Mouse (Mus musculus): ENCODE results near the gene Klhl35.
"Not testable (repeated sequence)": the region's sequence is repeated elsewhere in the genome, so short reads cannot be mapped to it uniquely, and the experiment has no call there.

Klhl35 gene

DNA sequence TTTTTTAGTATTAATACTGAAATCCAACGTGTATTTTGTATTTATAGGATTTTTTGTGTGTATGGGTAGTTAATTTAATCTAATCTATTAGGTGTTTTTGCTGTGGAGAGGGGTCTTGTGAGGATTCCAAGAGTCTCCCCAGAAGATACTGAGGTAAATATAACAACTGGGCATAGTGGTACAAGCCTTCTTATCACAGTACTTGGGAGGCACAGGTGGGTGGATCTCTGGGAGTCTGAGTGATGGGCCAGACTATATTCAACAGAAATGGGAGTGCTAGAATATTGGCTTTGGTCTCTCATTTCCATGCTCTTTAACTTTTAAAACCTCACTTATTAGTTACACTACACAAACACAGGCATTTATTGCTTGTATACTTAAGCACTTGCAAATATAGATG, 35.3 kb downstream of the Klhl35 start:
- no peak for DNase-seq

DNA sequence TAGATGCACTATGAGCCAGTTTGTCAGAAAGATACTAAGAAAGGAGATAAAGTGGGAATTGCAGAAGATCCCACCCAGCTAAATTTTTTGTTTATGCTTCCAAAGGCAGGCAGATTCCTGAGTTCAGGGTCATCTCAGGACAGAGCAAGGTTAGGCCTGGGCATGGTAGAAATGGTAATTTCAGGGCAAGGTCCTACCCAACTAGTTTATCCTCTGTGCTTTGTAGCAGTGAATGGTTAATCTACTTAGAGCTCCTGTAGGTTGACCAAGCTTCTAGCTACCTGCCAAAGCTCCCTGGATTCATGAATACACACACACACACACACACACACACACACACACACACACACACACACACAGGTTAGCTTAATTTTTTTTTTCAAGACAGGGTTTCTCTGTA, 38.8 kb downstream of the Klhl35 start:
- DNase-seq = no peak

- DNase-seq = not testable (repeated sequence)
Measured at GRCm38 (mm10) chr7:99508187-99508586, 42.4 kb downstream of the Klhl35 start.

DNA sequence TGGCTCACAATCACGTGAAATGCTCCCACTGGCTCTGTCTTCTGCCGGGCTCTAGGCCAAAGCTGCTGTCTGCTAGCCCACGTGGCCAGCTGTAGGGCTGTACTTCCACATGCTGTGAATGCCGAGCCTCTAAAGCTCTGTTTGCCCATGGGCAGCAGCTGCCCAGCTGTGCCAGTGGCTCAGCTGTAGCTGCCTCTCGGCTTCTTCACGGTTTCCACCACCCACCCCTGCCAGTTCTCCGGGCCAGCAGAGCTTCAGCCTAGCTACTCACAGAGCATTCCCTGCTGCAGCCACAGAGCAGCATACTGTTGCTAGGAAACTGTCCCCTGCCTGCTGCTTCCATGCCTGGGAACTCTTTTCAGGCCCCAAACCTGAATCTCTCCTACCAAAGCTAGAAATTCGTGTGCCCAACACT, 44.3 kb downstream of the Klhl35 start:
- peak; percentile 65 for DNase-seq

DNA sequence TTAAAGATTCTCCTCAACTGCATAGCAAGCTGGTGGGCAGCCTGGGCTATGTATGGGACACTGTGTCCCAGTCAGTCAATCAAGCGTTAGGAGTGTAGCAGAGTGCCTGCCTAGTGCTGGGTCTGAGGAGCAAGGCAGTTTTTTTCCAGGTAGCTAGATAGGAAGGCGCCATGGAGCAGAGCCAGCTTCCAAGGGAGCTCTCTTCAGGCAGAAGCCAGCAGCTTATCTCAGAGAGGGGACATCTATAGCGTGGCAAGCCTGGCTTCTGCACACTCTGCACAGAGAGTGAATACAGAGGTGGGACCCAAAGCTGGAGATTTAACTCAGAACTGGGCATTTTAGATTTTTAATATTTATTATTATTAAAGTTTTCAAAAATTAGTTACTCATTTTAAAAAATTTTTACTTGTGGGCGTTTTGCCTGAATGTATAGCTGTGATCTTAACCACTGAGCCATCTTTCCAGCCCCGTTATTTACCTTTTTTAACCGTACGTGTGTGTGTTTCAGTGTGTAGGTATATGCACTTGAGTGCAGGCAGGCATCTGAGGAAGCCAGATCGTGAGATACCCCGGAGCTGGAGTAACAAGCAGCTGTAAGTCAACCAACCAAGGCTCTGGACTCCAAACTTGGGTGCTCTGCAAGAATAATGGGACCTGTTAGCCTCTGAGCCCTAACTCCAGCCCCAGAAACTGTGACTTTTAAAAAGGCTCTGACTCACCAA, 50.4 kb downstream of the Klhl35 start:
- DNase-seq = no peak

DNA sequence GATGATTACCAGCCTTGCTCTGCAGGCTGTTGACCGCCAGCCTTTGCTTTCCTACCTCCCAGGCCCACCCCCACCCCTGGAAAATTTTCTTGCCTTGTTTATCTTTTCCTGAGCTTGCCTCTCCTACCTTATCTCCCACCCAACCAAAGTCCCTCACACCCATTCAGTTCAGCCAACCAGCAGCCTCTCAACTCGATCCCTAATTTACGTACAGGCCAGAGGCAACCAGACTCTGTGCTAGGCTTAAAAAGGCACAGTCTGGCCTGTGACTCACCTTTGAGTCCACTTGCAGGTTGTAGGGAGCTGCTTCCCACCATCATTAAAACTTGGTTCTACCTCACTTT, 51.0 kb downstream of the Klhl35 start:
- DNase-seq = no peak

DNA sequence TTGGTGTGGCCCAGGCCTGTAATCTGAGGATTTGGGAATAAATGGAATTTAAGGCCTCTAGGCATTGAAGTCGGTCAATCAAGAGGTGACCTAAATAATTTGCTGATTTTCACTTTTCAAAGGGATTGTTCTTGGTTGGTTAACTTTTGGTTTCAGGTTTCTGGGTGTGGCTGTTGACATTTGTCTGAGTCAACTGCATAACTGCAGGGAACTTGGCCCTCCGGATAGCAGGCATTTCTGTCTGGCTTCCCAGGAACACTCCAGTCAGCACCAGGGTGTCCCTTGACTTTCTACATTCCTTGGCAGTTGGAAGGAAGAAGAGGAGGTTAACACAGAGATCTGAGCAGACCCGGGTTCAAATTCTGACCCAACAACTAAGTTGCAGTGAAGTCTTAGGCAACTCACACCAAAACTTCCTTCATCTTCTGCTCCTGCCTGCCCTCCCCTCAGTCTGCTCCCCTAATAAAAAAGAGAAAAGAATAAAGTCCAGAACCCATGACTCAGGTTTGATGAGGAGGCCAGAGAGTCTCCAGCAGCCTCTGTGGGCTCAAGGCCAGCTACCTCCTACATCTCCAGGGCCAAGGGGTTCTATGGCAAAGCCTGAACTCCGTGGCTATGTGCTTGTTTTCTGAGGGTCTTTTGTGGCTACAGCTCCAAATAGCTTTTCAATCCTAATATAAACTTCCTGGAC, 53.3 kb downstream of the Klhl35 start:
- DNase-seq = peak; percentile 56

- peak; percentile 63 for DNase-seq
Measured at GRCm38 (mm10) chr7:99523121-99523520, 57.3 kb downstream of the Klhl35 start.
